15 mouse cellular contexts compared by ENCODE assay signal in the genomic region with DNA sequence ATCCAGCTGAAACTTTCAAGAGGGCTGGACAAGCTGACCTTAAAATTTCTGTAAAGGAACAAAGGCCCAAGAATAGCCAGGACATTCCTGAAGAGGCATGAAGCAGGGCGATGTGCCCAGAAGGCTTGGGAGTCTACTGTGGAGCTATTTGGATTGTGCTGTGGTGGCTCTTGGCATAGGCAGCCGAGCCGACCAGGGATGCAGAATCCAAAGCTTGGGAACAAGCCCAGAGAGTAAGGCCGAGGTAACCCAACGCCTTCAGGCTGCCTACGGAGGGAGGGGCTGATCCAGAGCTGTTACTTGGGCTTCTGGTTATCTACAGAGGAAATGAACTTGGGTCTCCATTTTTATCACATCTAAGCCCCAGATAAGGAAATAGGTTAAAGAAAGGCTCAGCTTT. TPM values are rescaled to one million over a fixed set of nuclear protein-coding genes. Genes with fewer than 3 reads are reported as not detected.
A peak's percentile ranks its signal among the peaks of the same experiment; 100 is the strongest.
DNase-seq lines count a peak whose midpoint lies in the region; ATAC-seq and TF ChIP-seq lines count a peak whose summit lies in the region.
"Had no signal": no experiment of that assay in that cellular context is flagged by ENCODE, and none has a peak within 500 bp of the region (broad histone marks: within the 10 kb centered on the region; RNA-seq: fewer than 3 reads in every experiment).

No protein-coding gene starts in this region.

- peak; percentile 22 to 52 for DNase-seq in cerebellum, postnatal 25 days
- no peak for DNase-seq in cerebellum, postnatal 36 days
- DNase-seq in lung, postnatal 10 days, result peak; percentile 41
- DNase-seq in lung, postnatal 0 days (ENCODE audit: low spot score), result no peak
- peak; percentile 29 for DNase-seq in brain, adult 2 months (ENCODE audit: low read depth, low spot score)
- DNase-seq in urinary bladder, adult 18-20 months (ENCODE audit: low spot score in 2 of 2), result no peak
- DNase-seq: adrenal gland, postnatal 10 days had no signal

- H3K4me2 ChIP-seq in lung, postnatal 0 days (replicated peaks; ENCODE audit: low read depth, low read length), result no peak overlapping the region
- no peak overlapping the region for H3K4me2 ChIP-seq in heart, embryonic 16.5 days (ENCODE audit: low read depth, low read length)
- H3K4me2 ChIP-seq: limb, embryonic 12.5 days; lung, embryonic 15.5 days; midbrain, embryonic 15.5 days; neural tube, embryonic 15.5 days had no signal

- H3K27me3 ChIP-seq in lung, postnatal 0 days (replicated peaks; ENCODE audit: insufficient read depth, low read length), result no peaks in the 10 kb centered on the region
- H3K27me3 ChIP-seq in heart, embryonic 16.5 days (ENCODE audit: control insufficient read depth, insufficient read depth, low read length), result no peaks in the 10 kb centered on the region; the same call in 1 of the 2 replicates
- H3K27me3 ChIP-seq: midbrain, embryonic 15.5 days; neural tube, embryonic 15.5 days had no signal

- TF ChIP-seq EP300 in lung, postnatal 0 days (IDR thresholded peaks at IDR 0.05), result no peak

- H3K9me3 ChIP-seq in lung, postnatal 0 days (ENCODE audit: low read length), result no peaks in the 10 kb centered on the region
- H3K9me3 ChIP-seq in heart, embryonic 16.5 days (replicated peaks; ENCODE audit: control insufficient read depth, low read length), result no peaks in the 10 kb centered on the region
- H3K9me3 ChIP-seq: limb, embryonic 12.5 days; lung, embryonic 15.5 days; midbrain, embryonic 15.5 days; neural tube, embryonic 15.5 days had no signal

- no peaks in the 10 kb centered on the region for H3K4me1 ChIP-seq in lung, postnatal 0 days (ENCODE audit: insufficient read depth, low read depth, low read length)
- peaks cover 4% of the 10 kb centered on the region; the same call in 1 of the 2 replicates for H3K4me1 ChIP-seq in heart, embryonic 16.5 days (ENCODE audit: control insufficient read depth, insufficient read depth, low read length)
- H3K4me1 ChIP-seq: limb, embryonic 12.5 days; lung, embryonic 15.5 days; midbrain, embryonic 15.5 days; neural tube, embryonic 15.5 days had no signal

- no peak for TF ChIP-seq CTCF in lung, postnatal 0 days (IDR thresholded peaks at IDR 0.05)

- WGBS in lung, postnatal 0 days, result 27% methylated on average over 6 of the region's 6 CpGs
- 10% methylated on average over 6 of the region's 6 CpGs for WGBS in heart, embryonic 16.5 days

- ATAC-seq in lung, postnatal 0 days, result no peak
- peak; percentile 65 for ATAC-seq in heart, embryonic 16.5 days (replicated peaks; ENCODE audit: extremely low read depth, insufficient read depth, low FRiP score)
- ATAC-seq in inflammation-experienced regulatory T-cells, adult 6 months, result no peak
- ATAC-seq: midbrain, embryonic 15.5 days had no signal

- H3K27ac ChIP-seq in lung, postnatal 0 days (ENCODE audit: low read length), result no peak overlapping the region
- H3K27ac ChIP-seq in heart, embryonic 16.5 days (ENCODE audit: low read length), result no peak overlapping the region
- H3K27ac ChIP-seq: limb, embryonic 12.5 days; lung, embryonic 15.5 days; midbrain, embryonic 15.5 days; neural tube, embryonic 15.5 days had no signal

- H3K36me3 ChIP-seq in lung, postnatal 0 days (ENCODE audit: insufficient read depth, low read length), result no peaks in the 10 kb centered on the region
- H3K36me3 ChIP-seq in heart, embryonic 16.5 days (ENCODE audit: control insufficient read depth, insufficient read depth), result no peaks in the 10 kb centered on the region
- H3K36me3 ChIP-seq: limb, embryonic 12.5 days; lung, embryonic 15.5 days; midbrain, embryonic 15.5 days; neural tube, embryonic 15.5 days had no signal

- no peak overlapping the region for H3K4me3 ChIP-seq in lung, postnatal 0 days (ENCODE audit: low read depth, low read length)
- H3K4me3 ChIP-seq in heart, embryonic 16.5 days (ENCODE audit: low read length), result no peak overlapping the region
- H3K4me3 ChIP-seq: limb, embryonic 12.5 days; lung, embryonic 15.5 days; midbrain, embryonic 15.5 days; neural tube, embryonic 15.5 days had no signal

- no peak overlapping the region for H3K9ac ChIP-seq in lung, postnatal 0 days (replicated peaks; ENCODE audit: low read depth)
- no peak overlapping the region for H3K9ac ChIP-seq in heart, embryonic 16.5 days (ENCODE audit: low read length)
- H3K9ac ChIP-seq: limb, embryonic 12.5 days; lung, embryonic 15.5 days; midbrain, embryonic 15.5 days; neural tube, embryonic 15.5 days had no signal

RNA-seq across cellular contexts. Expression of a gene that starts 18.9 kb away (rescaled TPM):
- not detected in 2 replicates for polyA plus RNA-seq in lung, postnatal 0 days (2015; fragmentation: Nextera tagmentation; extraction: Ambion mirVana)
- 0.39 and 0.43 TPM in 2 replicates for polyA plus RNA-seq in heart, embryonic 16.5 days (2015; fragmentation: Nextera tagmentation; extraction: Ambion mirVana)
- not detected for polyA plus RNA-seq in inflammation-experienced regulatory T-cells, adult 6 months (2017; shearing (Covaris generic))
- polyA plus RNA-seq: C2C12; cerebellum, adult 2 months; neural tube, embryonic 15.5 days had no signal

Comparison
In these comparisons a context has a peak if more than half of its experiments do, and no peak if none do; other contexts are left out.
1. DNase-seq: peak in cerebellum, postnatal 25 days (2 of 2), lung, postnatal 10 days (single experiment) and brain, adult 2 months (single experiment); none in cerebellum, postnatal 36 days (0 of 2), lung, postnatal 0 days (single experiment) and urinary bladder, adult 18-20 months (0 of 2).